Mouse (Mus musculus) kidney, adult 18-20 months (tissue): ENCODE data around the gene Gcsam.
A peak's percentile ranks its signal among the peaks of the same experiment; 100 is the strongest.

Experiments used
- DNase-seq: peaks from one replicate; pipeline ENCODE4 v3.0.0; 2021

Gene Gcsam

DNA sequence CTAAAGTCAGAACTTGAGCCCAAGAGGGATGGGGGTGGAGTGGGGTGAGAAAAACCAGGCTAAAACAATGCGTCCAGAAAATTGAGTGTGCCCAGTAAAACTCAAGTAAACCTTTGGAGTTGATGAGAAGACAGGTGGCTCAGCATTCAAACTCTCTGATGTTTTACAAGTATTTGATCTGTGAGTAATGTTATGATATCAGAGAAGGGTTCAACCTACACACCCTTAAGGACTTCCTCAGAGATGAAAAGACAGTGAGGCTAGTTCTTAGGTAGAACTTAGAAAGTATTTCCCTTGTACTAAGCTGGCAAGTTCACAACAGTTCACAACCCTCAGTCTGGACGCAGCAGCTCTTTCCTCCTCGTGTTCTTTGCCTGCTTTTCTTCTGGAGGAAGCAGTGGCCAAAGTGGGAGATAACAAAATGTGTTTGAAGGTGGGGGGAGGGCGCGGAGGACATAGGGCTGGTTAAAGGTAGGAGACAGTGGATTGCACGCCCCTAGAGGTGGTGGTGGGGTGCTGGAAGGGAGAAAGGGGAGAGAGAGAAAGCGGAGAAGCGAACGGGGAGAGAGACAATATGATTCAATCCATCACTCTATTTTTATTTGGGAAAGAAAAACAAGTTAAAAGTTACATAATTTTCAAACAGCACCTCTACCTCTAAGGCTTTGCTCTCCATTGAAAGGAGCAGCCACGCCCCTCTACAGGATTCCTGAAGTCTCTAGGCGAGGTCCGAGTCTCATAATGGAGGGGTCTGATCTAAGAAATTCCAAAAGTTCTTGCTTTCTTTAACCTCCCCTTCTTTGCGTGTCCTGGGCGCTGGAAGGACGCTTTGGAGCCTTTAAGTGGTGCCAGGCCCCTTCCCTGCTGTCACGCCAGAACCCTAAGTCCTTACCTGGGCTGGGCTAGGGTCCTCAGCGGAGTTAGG lies 43.1 kb downstream of the Gcsam start:
- DNase-seq, result no peak

DNA sequence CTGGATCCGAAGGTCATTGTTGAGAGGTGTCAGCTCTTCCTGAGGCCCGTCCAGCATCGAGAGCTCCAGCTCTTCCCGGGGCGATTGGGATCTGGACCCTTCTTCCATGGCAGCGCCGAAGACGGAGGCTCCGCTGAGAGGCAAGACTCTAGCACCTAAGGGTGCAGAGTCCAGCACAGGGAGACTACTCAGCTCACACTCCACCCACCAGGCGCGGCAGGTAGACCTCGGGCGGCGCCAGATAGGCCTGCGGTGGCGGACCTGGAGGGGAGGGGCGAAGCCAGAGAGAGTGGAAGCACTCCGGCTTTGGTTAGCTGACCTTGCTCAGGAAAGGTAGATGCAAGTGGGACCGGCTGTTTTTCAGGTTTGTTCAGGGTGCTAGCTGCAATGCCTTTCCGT lies 43.8 kb downstream of the Gcsam start, which contains the start of gene BC016579:
TSS of gene BC016579 (minus strand) at position 135 of the 399 bp plus-strand sequence.
- peak; percentile 60 for DNase-seq

DNA sequence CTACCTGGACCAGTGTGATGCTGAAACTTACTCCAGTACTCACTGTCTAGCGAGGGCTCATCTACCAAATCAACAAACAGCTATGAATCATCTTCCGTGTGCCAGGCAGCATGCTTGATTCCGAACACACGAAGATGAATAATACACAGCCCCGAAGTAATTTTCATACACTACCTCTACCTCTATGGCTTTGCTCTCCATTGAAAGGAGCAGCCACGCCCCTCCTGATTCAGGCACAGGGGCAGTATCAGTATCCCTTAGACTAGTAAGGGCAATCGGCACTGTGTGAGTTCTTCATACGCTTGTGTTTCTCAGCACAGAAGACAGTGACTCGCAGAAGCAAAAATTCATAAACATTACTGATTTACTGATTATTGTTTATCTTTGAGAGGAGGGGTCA lies 44.3 kb downstream of the Gcsam start:
- DNase-seq, result no peak

DNA sequence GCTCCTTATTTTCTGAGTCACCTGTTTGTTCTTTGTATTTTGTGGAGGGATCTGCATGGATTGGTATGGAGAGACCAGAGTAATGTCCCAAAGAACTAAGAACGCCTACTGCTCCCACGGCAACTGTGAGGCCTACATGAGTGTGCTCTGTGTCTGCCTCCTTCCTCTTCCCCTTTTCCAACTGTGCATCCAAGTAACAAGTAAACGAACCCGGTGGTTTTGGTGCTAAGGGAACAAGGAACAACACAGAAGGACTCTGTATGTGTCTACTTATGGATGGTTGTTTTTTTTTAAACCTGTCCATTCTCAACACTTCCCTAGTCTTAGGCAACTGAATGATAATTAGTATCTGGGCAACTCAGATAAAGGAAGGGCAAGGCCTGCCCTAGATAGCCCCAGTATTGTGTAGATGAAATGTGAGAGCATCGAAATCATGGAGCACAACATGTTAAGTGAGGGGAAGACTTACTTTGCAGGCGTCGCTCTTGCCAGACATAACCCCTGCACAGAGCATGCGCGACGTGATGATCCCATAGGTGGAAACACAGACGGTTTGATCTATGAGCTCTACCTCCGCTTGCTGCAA lies 47.5 kb downstream of the Gcsam start:
- DNase-seq, result no peak

DNA sequence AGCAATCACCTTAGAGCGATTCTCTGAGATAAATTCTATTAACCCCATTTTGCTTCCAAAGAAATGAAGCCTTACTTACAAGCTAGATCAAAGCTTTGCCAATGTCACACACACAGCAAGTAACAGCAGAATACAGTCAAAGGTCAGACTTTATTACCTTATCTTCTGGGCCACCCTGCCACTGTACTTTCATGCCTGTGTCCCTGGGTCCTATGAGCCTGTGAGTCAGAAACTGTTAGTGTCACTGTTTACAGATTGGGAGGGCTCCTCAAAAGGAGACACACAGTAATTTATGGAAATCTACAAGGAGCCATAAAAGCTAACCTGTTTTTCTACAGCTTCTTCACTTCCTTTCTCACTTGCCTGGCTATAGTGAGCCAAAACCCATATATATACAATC lies 48.1 kb downstream of the Gcsam start:
- DNase-seq, result no peak

DNA sequence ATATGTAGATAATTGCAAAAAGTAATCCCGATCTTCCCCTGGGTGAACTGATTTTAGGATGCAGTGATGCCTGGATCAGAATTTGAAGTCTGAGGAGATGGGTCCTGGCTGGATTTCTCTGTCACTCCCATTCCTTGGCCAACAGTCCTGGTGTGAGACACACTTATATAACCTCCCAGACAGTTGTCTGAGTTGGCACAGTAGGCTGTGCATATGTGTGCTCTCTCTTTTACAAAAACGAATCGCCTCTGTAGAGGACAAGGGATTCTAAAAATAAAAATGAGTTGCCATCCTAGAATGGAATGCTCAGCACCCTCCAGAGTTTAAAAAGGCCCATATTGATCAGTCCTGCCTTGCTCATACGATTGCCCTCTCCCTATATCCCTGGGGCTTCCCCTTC lies 49.4 kb downstream of the Gcsam start:
- no peak for DNase-seq

DNA sequence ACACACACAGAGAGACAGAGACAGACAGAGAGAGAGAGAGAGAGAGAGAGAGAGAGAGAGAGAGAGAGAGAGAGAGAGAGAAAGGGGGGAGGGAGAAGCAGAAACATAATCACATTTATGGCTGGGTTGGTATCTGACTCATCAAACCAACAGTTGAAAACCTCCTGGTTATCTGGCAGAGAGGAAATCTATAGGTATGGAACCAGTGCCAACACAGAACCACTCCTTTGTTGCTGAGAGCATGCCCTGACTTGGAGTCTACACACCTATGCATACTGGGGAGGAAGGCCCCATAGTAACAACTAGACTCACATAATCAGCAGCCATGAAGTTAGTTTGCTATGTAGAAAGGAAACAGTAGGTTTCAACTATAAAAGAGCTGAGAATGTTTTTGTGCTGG lies 52.2 kb downstream of the Gcsam start:
- no peak for DNase-seq

DNA sequence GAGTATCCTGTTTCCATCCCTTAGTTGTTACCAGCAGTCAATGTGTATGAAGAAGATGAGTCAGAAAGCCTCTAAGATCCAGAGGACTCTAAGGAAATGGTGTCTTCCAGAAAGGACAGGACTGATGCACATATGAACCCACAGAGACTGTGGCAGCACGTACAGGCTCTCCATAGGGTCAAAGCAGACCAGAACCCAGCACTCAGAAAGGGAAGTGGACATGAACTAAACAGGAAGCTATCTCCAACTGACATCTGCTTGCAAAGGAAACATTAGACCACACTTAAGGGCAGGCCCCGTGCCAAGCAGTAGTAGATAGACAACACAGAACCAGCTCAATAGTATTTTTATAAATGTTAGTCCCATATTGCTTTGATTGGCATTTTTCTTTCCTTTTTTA lies 56.0 kb downstream of the Gcsam start:
- no peak for DNase-seq

DNA sequence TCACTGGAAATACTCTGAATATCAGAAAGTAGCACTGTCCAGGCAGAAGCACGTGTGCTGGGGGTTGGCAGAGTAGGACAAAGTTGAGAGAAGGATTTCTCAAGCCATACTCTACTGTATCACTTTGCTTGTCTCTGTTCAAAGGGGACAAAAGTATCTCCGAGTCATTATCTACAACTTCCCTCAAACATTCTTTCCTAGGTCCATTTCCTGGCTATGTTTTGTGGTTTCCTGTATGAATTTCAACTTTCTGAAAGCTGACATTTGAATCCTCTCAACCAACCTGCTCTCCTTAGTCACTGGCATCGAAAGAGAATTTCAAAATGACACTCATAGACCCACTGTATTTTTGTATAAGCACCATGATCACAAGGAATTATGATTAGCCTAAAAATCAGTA lies 58.0 kb downstream of the Gcsam start:
- DNase-seq, result no peak

DNA sequence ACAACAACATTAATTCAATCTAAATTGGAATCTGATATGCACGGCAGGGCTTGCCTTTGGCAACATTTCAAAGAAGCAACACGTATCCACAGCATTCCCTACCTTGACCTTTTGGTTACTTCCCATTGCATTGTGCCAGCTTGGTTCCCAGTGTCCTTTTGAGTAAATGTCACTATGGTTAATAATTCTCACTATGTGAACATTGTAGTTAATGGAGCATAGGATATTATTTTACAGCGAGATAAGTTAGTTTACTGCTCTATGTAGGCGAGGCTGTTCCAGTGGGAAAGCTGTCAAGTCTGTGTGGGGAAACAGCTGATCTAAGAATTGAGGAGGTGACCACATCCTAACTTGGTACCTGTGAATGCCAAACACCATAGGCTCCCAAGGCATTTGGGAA lies 59.8 kb downstream of the Gcsam start:
- no peak for DNase-seq
